Mouse (Mus musculus) large intestine, adult 2 months (tissue): ENCODE measurements around the gene Camk2g. TPM values are rescaled to one million over a fixed set of nuclear protein-coding genes. Genes with fewer than 3 reads are reported as not detected.
"Not testable (repeated sequence)": the region's sequence is repeated elsewhere in the genome, so short reads cannot be mapped to it uniquely, and the experiment has no call there.

ENCODE experiments used
- DNase-seq: peaks from one replicate; pipeline ENCODE4 v3.0.0-alpha.2; 2012; ENCODE audit warnings: low read depth, low spot score
- WGBS: fragments of 180-500 bp; shearing (Covaris S2); methylation state at CpG from one replicate; pipeline ENCODE4 v1.1.7; 2018; 5-methylcytosine and 5-hydroxymethylcytosine counted together
- polyA plus RNA-seq: library from polyadenylated mRNA; depleted of rRNA; stranded (reverse); fragments of >200 nt; gene quantifications from 2 replicates; pipeline ENCODE4 v1.2.3, GENCODE M21; 2012

Camk2g gene
- polyA plus RNA-seq, 1 experiment: 11.4 TPM

GRCm38 (mm10) chr14:20718443-20718842, 75.4 kb downstream of the Camk2g start:
- no peak for DNase-seq
- 90% methylated on average over 10 of the region's 10 CpGs for WGBS

DNA sequence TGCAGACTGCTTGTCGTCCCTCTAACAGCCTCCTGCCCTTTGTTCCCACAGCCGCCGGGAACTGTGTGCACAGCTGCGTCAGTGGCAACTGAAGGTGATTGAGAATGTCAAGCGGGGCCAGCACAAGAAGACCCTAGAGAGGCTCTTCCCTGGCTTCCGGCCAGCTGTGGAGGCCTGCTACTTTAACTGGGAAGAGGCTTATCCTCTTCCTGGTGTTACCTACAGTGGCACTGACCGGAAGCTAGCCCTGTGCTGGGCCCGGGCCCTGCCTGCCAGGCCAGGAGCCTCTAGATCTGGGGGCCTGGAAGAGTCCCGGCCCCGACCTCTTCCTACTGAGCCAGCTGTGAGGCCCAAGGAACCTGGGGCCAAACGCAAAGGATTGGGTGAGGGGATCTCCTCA, 80.1 kb downstream of the Camk2g start:
- DNase-seq: no peak

GRCm38 (mm10) chr14:20708239-20708638, 85.6 kb downstream of the Camk2g start:
- 2% methylated on average over 10 of the region's 10 CpGs for WGBS
- no peak for DNase-seq

More for the DNA sequence above, 80.1 kb downstream of the Camk2g start:
- 60% methylated on average over 11 of the region's 11 CpGs for WGBS

- WGBS: under 1% methylated on average over 79 of the region's 80 CpGs
- peak; percentile 83 for DNase-seq
Measured at GRCm38 (mm10) chr14:20707201-20708190, 86.4 kb downstream of the Camk2g start, which contains the start of gene Zswim8. Zswim8 (plus strand) TSS chr14:20707552.

GRCm38 (mm10) chr14:20703461-20703860, 90.4 kb downstream of the Camk2g start:
- 5% methylated on average over 8 of the region's 8 CpGs for WGBS

DNA sequence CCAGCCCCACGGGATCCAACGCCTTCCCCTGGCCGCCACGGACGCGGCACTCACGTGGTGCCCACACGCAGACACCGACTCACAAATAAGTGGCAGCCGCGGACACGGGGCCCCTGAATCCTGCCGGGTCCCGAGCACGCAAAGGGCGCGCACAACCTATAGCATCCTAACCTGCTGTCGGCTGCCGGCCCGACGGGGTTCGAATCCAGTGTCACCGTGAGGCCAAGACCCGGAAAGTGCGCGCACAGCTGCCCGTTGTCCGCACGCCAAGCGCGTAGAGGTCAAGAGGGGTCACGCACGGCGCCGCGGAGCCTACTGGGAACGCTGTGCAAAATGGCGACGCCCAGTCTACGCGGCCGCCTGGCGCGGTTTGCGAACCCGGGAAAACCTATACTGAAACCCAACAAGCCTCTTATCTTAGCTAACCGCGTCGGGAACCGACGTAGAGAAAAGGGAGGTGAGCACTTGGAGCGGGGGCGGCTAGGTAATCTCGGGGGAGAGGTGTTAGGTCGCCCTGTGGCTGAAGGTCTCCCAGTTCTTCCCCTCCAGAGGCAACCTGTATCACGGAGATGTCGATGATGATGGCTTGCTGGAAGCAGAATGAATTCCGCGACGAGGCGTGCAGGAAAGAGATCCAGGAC, 91.0 kb downstream of the Camk2g start, which contains the start of gene Chchd1:
Chchd1 (plus strand) TSS at position 266 of the 641 bp plus-strand sequence.
- under 1% methylated on average over 61 of the region's 61 CpGs for WGBS
- DNase-seq: no peak

More at GRCm38 (mm10) chr14:20703461-20703860, 90.4 kb downstream of the Camk2g start:
- DNase-seq: not testable (repeated sequence)

DNA sequence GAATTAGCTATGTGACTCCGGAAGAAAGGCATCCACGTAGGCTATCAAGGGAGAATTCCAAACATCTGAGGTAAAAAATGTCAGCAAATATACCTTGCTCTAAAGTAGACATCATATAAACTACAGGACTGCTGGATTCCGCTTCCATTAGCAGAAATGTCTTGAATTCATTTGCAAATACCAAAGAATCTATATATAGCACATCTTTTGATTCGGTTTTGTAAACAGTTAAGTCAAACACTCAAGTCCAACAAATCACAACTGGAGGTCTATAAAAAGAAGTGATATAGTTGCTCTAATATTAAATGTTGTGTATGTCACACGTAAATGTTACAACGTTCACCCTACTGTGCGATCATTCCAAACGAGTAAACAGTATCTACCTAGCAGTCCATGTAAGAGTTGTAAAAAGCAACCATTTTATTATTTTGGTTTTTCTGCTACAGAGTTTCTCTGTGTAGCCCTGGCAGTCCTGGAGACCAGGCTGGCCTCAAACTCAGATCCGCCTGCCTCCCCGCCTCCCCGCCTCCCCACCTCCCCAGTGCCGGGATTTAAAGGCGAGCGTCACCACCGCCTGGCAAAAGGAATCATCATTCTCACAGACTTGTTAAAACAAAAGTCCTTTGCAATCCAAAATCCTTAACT, 91.7 kb downstream of the Camk2g start:
- WGBS: 3% methylated on average over 15 of the region's 15 CpGs
- DNase-seq: no peak

DNA sequence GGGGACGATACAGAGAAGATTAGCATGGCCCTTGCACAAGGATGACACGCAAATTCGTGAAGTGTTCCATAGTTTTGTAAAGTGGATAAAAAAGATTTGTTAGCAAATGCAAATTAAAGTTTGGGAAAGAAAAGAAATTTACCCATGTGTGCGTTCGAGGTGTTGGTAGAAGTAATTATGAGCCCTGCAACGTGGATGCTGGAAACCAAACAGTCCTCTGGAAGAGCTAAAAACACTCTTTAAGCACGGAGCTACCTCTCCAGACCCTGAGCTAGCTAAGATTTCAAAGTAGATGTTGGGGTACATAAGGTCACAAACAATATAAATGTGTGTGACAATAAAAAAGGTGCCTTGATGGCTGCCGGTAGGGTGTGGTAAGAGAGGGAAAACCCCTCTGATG, 92.3 kb downstream of the Camk2g start:
- no peak for DNase-seq
- WGBS: 46% methylated on average over 8 of the region's 8 CpGs

- 59% methylated on average over 3 of the region's 3 CpGs for WGBS
- no peak for DNase-seq
Measured at GRCm38 (mm10) chr14:20700362-20700761, 93.5 kb downstream of the Camk2g start.

- 76% methylated on average over 2 of the region's 2 CpGs for WGBS
Measured at GRCm38 (mm10) chr14:20698515-20698914, 95.4 kb downstream of the Camk2g start.

GRCm38 (mm10) chr14:20696986-20697385, 96.9 kb downstream of the Camk2g start:
- WGBS: 24% methylated on average over 1 of the region's 1 CpGs
- DNase-seq: no peak

More at GRCm38 (mm10) chr14:20698515-20698914, 95.4 kb downstream of the Camk2g start:
- no peak for DNase-seq

DNA sequence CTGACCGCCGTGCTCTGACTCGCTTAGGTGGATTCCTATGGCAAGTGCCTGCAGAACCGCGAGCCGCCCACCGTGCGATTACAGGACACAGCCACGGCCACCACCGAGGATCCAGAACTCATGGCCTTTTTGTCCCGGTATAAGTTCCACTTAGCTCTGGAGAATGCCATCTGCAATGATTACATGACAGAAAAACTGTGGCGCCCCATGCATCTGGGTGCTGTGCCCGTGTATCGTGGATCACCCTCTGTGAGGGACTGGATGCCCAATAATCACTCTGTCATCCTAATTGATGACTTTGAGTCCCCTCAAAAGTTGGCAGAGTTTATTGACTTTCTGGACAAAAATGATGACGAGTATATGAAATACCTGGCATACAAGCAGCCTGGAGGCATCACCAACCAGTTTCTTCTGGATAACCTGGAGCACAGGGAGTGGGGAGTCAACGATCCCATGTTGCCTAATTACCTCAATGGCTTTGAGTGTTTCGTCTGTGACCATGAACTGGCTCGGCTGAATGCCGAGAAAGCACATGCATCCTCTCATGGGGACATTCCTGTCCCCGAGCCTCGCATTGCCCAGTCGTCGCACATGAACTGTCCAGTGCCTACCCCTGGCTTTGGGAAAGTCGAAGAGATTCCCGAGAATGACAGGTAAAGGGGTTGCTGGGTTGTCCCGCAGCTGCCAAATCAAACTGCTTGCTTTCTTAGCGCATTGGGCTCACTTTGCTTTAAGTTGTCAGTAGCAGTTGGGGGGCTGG, 97.9 kb downstream of the Camk2g start:
- WGBS: 10% methylated on average over 24 of the region's 27 CpGs
- no peak for DNase-seq

DNA sequence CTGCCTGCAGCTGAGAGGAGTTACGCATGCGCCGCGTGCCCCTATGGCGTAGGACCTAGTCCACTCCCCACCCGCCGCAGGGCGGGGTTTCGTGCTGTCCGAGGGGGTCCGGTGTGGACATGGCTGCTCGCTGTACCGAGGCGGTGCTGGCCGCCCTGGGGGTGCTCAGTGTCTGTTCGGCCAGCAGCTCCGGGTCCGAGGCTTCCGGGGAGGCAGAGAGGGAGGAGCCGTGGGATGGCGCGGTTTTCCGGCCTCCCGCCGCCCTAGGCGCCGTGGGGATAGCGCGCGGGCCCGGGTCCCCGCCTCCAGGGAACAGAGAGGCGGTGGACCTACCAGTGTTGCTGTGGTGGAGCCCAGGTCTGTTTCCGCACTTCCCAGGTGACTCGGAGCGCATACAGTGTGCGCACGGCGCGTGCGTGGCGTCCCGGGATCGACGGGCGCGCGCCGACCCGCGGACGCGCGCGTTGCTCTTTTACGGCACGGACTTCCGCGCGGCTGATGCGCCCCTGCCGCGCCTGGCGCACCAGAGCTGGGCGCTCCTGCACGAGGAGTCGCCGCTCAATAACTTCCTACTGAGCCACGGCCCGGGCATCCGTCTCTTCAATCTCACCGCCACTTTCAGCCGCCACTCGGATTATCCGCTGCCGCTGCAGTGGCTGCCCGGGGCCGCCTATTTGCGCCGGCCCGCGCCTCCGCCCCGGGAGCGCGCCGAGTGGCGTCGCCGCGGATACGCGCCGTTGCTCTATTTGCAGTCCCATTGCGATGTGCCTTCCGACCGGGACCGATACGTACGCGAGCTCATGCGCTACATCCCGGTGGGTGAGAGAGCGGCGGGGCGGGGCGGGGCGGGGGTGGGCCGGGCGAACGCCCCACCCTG, 98.8 kb downstream of the Camk2g start, which contains the start of gene Fut11:
Fut11 (plus strand) TSS at position 85 of the 877 bp plus-strand sequence.
- no peak for DNase-seq
- under 1% methylated on average over 111 of the region's 111 CpGs for WGBS

GRCm38 (mm10) chr14:20694185-20694883, 99.6 kb downstream of the Camk2g start:
- no peak for DNase-seq
- WGBS: 39% methylated on average over 13 of the region's 13 CpGs

DNA sequence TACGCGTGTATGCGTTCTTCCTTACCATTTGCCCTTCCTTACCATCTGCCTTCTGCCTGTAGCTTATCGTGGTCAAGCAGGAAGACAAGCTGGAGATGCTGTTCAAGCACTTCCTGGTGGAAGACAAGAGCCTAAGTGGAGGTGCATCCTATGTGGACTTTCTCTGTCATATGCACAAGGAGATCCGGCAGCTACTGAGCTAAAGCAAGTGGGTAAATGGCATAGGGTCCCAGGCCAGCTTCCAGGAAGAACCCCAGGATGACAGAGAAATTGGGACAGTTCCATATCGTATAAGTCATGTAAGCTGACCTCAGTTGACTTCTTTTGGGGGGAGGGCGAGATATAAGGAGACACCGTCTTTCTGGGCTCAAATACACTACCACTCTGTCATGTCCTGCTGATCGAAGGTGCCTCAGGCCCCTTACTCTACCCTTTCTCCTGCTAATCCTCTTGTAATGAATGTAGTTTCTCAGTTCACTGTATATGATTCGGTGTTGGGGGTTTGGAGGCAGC, 100.2 kb downstream of the Camk2g start:
- no peak for DNase-seq
- WGBS: 87% methylated on average over 10 of the region's 10 CpGs

DNA sequence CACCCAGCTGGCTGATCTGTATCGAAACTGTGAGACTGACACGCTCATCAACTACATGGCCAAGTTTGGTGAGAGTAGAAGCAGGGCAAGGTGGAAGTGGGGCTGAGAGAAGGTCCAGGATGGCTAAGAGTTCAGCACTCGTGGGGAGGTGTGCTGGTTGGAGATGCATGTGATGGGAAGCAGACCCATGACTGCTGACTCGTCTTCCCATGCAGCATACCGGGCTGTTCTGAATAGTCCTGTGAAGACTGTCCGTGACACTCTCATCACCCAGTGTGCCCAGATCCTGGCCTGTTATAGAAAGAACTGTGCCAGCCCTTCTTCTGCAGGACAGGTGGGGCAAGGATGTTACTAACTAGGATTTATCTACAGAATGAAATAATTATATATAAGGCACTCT, 102.1 kb downstream of the Camk2g start:
- WGBS: 87% methylated on average over 6 of the region's 6 CpGs
- DNase-seq: no peak

DNA sequence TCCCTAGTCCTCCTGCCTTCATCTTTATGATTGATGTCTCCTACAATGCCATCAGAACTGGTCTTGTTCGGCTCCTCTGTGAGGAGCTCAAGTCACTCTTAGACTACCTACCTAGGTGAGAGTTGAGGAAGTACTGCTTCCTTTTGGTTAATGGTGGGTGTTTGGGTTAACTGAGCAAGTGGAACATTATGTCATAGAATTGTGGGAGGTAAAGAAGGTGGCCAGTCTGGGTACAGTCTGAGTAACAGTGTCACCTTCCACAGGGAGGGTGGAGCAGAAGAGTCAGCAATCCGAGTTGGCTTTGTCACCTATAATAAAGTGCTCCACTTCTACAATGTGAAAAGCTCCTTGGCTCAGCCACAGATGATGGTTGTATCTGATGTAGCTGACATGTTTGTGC, 104.9 kb downstream of the Camk2g start:
- DNase-seq: no peak
- 77% methylated on average over 2 of the region's 2 CpGs for WGBS
